Mouse (Mus musculus) hindbrain, embryonic 11.5 days (tissue): Measurements from ENCODE around the gene Sirt2. TPM values are rescaled to one million over a fixed set of nuclear protein-coding genes. Genes with fewer than 3 reads are reported as not detected.

ENCODE experiments used
- ATAC-seq: fragments of 200-750 bp; cut with Nextera tagmentation; 2 replicates; pipeline ENCODE4 v1.8.0; 2017; ENCODE audit warnings: mild to moderate bottlenecking, moderate TSS enrichment, moderate library complexity; ENCODE audit not compliant: low FRiP score
- DNase-seq: peaks from one replicate; pipeline ENCODE4 v3.0.0-alpha.2; 2015; ENCODE audit warnings: low spot score
- H3K27ac ChIP-seq: fragments of 300-500 bp; sonication (generic); 2 replicates; pipeline ENCODE4 v1.5.1; 2014; ENCODE audit warnings: mild to moderate bottlenecking, low read depth, low read length
- H3K27me3 ChIP-seq: fragments of 300-500 bp; sonication (generic); 2 replicates; pipeline ENCODE4 v1.6.1; 2014; ENCODE audit warnings: mild to moderate bottlenecking, low read length, moderate library complexity, mixed read lengths; ENCODE audit not compliant: control insufficient read depth, insufficient read depth
- H3K36me3 ChIP-seq: fragments of 300-500 bp; sonication (generic); 2 replicates; pipeline ENCODE4 v1.6.1; 2014; ENCODE audit warnings: mild to moderate bottlenecking, low read length, moderate library complexity, mixed read lengths; ENCODE audit not compliant: control insufficient read depth, insufficient read depth
- H3K4me1 ChIP-seq: fragments of 300-500 bp; sonication (generic); replicated peaks from 2 replicates; pipeline ENCODE4 v1.6.1; 2014; ENCODE audit warnings: low read length, mixed read lengths; ENCODE audit not compliant: control insufficient read depth, insufficient read depth
- H3K4me2 ChIP-seq: fragments of 300-500 bp; sonication (generic); replicated peaks from 2 replicates; pipeline ENCODE4 v1.6.1; 2014; ENCODE audit warnings: mild to moderate bottlenecking, low read depth, low read length
- H3K4me3 ChIP-seq: fragments of 300-500 bp; sonication (generic); 2 replicates; pipeline ENCODE4 v1.5.1; 2014; ENCODE audit warnings: low read depth, low read length
- H3K9ac ChIP-seq: fragments of 300-500 bp; sonication (generic); 2 replicates; pipeline ENCODE4 v1.6.1; 2014; ENCODE audit warnings: low read depth, low read length
- H3K9me3 ChIP-seq: fragments of 300-500 bp; sonication (generic); 2 replicates; pipeline ENCODE4 v1.6.1; 2016; ENCODE audit warnings: low read length; ENCODE audit not compliant: control insufficient read depth
- WGBS: fragments of 180-500 bp; shearing (Covaris S2); extraction: QIAGEN DNeasy Blood & Tissue Kit; methylation state at CpG from one replicate; pipeline ENCODE4 v1.1.7; 2014; 5-methylcytosine and 5-hydroxymethylcytosine counted together
- polyA plus RNA-seq: library from polyadenylated mRNA; unstranded; fragments of >200 nt; fragmentation: Nextera tagmentation; extraction: Ambion mirVana; gene quantifications from 2 replicates; pipeline ENCODE4 v1.2.1, GENCODE M21; 2014

The Sirt2 gene
- polyA plus RNA-seq, 1 experiment from 2014 or later: 79.1 TPM

DNA sequence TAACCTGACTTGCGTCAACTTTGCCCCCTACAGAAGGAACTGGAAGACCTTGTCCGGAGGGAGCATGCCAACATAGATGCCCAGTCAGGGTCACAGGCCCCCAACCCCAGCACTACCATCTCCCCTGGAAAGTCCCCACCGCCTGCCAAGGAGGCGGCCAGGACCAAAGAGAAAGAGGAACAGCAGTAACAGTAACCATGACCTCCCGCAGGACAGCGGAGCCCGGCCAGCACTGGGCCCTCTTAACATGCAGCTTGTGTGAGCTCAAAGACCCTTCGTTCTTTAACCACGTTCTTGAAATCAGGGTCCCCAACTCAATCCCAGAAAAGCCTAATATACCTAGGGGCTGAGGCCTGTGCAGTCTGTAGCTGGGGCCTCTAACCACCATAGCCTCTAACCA, 21.3 kb downstream of the Sirt2 start:
- Histone ChIP-seq H3K4me3 (no peak overlapping the region), H3K9me3 (no peaks in the 10 kb centered on the region), H3K4me2 (no peak overlapping the region), H3K36me3 (0 out of 2 replicates have a peak, but pooled peaks cover 2% of the 10 kb centered on the region), H3K27ac (no peak overlapping the region), H3K9ac (no peak overlapping the region), H3K4me1 (no peaks in the 10 kb centered on the region; the same call in 1 of the 2 replicates), H3K27me3 (no peaks in the 10 kb centered on the region)
- no peak for ATAC-seq
- 89% methylated on average over 8 of the region's 9 CpGs for WGBS
- DNase-seq: no peak

DNA sequence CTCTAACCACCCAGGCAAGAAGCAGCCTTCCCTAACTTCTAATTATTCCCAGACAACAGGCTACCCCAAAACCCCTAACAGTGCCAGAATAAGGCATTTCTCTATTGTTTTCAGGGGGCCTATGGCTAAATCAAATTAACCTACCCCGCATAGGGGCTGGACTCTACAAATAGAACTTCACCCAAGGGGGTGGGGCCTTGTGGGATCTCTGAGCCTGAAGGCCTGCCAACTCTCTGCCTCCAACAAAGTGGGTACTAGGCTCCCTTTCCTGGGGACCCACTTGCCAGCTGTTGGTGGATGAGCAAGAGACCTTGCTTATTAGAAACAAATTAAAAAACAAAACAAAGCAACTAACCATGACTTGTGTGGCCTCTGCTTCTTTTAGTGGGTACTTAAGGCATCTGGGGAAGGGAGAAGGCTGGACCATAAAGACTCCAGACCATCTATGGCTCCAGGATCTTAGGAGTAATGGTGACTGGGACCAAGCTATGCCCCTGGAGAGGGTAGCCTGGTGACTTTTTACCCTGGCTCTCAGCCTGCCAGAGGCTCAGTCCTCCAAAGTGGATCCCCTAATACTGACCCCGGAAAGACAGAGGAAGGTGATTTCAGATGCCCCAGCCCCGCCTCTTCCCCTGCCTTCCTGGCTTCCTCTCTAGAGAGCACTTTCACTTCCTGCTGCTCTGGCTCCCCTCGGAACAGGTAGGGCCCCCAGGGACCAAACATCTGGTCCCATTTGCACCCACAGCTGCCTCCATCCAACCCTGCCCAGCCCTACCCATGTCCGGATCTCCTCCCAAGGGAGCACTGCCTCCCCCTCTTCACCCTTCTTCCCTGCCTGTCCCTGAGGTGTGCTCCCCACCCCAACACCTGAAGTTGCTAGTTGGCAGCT, 22.0 kb downstream of the Sirt2 start, which contains the start of gene Rinl:
TSS of gene Rinl (plus strand) at position 663 of the 889 bp plus-strand sequence.
- ATAC-seq: no peak
- no peak within 1 kb of the TSS for H3K27ac ChIP-seq

DNA sequence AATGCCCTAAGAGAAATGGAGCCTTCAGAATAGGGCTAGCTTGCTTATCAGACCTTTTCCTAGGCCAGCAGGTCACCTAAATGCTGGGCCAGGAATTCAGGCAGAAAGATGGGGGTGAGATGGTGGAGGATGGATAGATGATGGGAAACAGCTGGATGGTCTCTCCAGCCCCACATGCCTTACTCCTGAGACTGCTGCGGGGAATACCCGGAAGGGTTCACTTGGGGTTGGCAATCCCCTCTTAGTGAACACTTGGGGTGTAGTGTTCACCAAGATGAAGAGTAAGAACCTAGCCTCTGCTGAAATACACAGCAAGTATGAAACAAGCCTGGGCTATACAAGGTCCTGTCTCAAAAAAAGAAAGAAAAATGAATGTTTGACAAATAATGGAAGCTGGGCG, 22.7 kb downstream of the Sirt2 start:
- Histone ChIP-seq H3K4me3 (no peak overlapping the region), H3K4me1 (no peaks in the 10 kb centered on the region; the same call in 1 of the 2 replicates), H3K27ac (no peak overlapping the region), H3K36me3 (0 out of 2 replicates have a peak, but pooled peaks cover 2% of the 10 kb centered on the region), H3K9me3 (no peaks in the 10 kb centered on the region), H3K9ac (no peak overlapping the region), H3K27me3 (no peaks in the 10 kb centered on the region), H3K4me2 (no peak overlapping the region)
- WGBS: 80% methylated on average over 3 of the region's 3 CpGs
- no peak for DNase-seq
- ATAC-seq: no peak

More for the DNA sequence above, 22.0 kb downstream of the Sirt2 start, which contains the start of gene Rinl:
- 78% methylated on average over 5 of the region's 5 CpGs for WGBS
- no peak within 1 kb of the TSS for H3K4me2 ChIP-seq
- no peak for DNase-seq
- H3K4me3 ChIP-seq: no peak within 1 kb of the TSS
- no peak within 1 kb of the TSS for H3K9ac ChIP-seq
- 0 out of 2 replicates have a peak, but pooled peaks cover 2% of the 10 kb centered on the region for H3K36me3 ChIP-seq
- H3K9me3 ChIP-seq: no peaks in the 10 kb centered on the region
- H3K4me1 ChIP-seq: no peaks in the 10 kb centered on the region; the same call in 1 of the 2 replicates
- H3K27me3 ChIP-seq: no peaks in the 10 kb centered on the region

DNA sequence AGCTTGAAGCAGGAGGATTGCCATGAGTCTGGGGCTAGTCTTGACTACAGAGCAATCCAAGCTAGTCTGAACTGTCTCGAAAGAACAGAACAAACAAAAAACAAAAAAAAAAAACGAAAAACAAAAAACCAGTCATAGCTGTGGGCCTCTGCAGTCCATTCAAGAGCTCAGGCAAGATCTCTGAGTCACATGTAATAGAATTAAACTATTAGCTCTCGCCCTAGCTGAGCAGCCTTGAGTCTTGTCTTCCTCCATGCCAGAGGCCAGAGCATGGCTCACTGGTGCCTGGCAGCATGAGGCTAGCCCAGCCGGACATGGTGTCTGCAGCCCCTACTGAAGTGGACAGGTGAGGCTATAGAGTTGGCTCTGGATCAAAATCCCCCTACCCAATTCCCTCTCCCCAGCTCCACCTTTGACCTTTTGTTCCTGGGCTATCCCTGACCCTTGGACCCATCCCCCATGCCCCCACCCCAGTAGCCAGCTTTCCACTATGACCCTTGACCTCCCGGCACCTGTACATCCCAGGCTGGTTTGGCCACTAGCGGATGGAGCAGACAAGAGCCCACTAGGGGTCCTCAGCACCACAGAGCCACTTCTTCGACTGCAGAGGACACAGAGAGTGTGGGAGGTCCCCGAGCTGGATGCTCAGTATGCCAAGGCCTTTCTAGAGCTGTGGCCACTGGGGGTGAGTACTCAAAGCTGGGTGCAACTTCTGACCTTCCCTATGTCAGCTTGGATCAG, 23.7 kb downstream of the Sirt2 start:
- Histone ChIP-seq H3K27me3 (no peaks in the 10 kb centered on the region), H3K27ac (no peak overlapping the region), H3K36me3 (0 out of 2 replicates have a peak, but pooled peaks cover 2% of the 10 kb centered on the region), H3K4me2 (no peak overlapping the region), H3K4me1 (no peaks in the 10 kb centered on the region; the same call in 1 of the 2 replicates), H3K9me3 (no peaks in the 10 kb centered on the region), H3K4me3 (no peak overlapping the region), H3K9ac (no peak overlapping the region)
- 45% methylated on average over 8 of the region's 8 CpGs for WGBS
- ATAC-seq (no peak), DNase-seq (peak; percentile 33)

DNA sequence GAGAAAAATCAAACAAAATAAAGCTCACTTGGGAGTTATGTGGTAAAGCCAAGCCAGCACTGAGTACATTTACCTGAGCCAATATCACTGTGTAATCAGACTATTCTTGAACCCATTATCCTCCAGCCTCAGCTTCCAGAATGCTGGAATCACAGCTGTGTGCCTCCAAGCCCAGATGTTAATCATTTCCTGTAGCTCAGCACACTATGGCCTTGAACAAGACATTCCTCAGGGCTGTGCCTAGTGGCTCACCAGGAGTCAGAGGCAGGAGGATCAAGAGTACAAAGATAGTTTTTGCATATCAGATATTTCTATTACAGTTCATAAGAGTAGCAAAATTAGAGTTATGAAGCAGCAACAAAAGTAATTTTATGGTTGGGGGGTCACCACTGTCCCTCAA, 25.2 kb downstream of the Sirt2 start:
- no peak for ATAC-seq
- no peaks in the 10 kb centered on the region; the same call in 1 of the 2 replicates for H3K4me1 ChIP-seq
- 0 out of 2 replicates have a peak, but pooled peaks cover 2% of the 10 kb centered on the region for H3K36me3 ChIP-seq
- no peak overlapping the region for H3K9ac ChIP-seq
- H3K27me3 ChIP-seq: no peaks in the 10 kb centered on the region
- no peak overlapping the region for H3K4me3 ChIP-seq
- H3K9me3 ChIP-seq: no peaks in the 10 kb centered on the region
- DNase-seq: no peak
- no peak overlapping the region for H3K27ac ChIP-seq
- H3K4me2 ChIP-seq: no peak overlapping the region

DNA sequence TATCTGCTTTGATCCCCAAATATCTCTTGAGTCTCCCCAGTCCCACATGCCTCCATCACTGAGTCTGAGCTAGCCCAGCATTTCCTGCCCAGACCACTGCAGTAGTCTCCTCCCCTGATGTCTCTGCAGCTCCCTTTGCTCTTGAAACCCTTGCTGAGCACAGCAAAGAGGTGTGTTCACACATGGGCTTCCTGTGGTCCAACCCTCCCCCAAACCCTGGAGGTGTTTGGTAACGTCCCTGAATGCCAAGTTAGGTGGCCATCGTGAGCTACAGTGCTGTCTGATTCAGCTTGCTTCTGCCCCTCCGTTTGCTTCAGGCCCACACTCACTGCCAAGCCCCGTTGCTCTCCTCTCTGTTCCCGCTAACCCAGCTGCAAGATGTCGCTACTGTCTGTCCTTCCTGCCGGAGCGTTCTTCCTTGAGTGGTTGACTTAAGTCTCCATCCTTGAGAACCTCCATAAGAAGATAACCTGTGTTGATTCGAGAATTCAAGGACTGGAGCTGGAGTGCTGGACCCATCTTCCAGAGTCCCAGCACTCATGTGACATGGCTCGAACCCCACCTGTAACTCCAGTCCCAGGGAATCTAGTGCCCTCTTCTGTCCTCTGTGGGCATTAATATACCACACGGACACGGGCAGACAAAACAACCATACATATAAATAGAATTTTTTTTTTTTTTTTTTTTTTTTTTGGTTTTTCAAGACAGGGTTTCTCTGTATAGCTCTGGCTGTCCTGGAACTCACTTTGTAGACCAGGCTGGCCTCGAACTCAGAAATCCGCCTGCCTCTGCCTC, 26.1 kb downstream of the Sirt2 start:
- Histone ChIP-seq H3K27ac (no peak overlapping the region), H3K9me3 (no peaks in the 10 kb centered on the region), H3K4me1 (no peaks in the 10 kb centered on the region; the same call in 1 of the 2 replicates), H3K9ac (no peak overlapping the region), H3K4me2 (no peak overlapping the region), H3K4me3 (no peak overlapping the region), H3K27me3 (no peaks in the 10 kb centered on the region), H3K36me3 (no peaks in the 10 kb centered on the region)
- no peak for ATAC-seq
- no peak for DNase-seq
- WGBS: 80% methylated on average over 12 of the region's 14 CpGs

DNA sequence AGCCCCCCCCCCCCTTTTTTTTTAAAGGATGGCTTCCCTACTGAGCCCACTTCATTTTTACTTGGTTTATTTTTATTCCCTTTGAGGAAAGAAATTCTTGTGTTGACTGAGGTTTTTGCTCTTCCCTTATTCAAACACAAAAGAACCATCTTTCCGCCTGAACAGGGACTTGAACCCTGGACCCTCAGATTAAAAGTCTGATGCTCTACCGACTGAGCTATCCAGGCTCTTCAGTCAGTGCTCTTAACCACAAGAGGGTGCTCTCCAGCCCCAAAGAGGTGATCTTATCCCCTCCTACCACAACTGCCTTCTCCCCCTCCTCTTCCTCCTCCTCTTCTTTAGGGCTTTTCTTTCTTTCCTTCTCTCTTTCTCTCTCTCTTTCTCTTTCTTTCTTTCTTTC, 27.3 kb downstream of the Sirt2 start:
- DNase-seq: no peak
- no peak overlapping the region for H3K27ac ChIP-seq
- H3K4me2 ChIP-seq: no peak overlapping the region
- H3K9ac ChIP-seq: no peak overlapping the region
- 31% methylated on average over 2 of the region's 2 CpGs for WGBS
- H3K9me3 ChIP-seq: no peaks in the 10 kb centered on the region
- H3K4me1 ChIP-seq: no peaks in the 10 kb centered on the region; the same call in 1 of the 2 replicates
- no peaks in the 10 kb centered on the region for H3K27me3 ChIP-seq
- H3K4me3 ChIP-seq: no peak overlapping the region
- ATAC-seq: no peak
- H3K36me3 ChIP-seq: no peaks in the 10 kb centered on the region

DNA sequence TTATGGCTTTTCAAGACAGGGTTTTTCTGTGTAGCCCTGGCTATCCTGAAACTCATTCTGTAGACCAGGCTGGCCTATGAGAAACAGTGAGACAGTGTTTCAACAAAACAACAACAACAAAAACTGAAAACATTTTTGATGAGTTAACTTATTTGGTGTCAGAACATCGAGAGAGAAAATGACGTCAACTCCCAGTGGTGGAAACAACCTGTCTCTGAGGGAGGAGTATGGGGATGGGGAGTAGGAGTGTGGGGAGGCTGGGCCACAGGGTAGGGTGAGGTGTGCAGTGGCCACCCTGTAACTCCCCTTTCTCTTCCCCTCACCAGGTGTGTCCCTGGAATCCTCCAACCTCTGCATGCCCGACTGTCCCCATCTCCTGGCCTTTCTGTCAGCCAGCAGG, 28.0 kb downstream of the Sirt2 start:
- ATAC-seq (no peak), DNase-seq (no peak)
- Histone ChIP-seq H3K27me3 (no peaks in the 10 kb centered on the region), H3K4me3 (no peak overlapping the region), H3K36me3 (no peaks in the 10 kb centered on the region), H3K4me2 (no peak overlapping the region), H3K27ac (no peak overlapping the region), H3K4me1 (no peaks in the 10 kb centered on the region), H3K9ac (no peak overlapping the region), H3K9me3 (no peaks in the 10 kb centered on the region)
- 86% methylated on average over 3 of the region's 3 CpGs for WGBS
